Comparison of ENCODE assay signal across 8 mouse cellular contexts in the genomic region with DNA sequence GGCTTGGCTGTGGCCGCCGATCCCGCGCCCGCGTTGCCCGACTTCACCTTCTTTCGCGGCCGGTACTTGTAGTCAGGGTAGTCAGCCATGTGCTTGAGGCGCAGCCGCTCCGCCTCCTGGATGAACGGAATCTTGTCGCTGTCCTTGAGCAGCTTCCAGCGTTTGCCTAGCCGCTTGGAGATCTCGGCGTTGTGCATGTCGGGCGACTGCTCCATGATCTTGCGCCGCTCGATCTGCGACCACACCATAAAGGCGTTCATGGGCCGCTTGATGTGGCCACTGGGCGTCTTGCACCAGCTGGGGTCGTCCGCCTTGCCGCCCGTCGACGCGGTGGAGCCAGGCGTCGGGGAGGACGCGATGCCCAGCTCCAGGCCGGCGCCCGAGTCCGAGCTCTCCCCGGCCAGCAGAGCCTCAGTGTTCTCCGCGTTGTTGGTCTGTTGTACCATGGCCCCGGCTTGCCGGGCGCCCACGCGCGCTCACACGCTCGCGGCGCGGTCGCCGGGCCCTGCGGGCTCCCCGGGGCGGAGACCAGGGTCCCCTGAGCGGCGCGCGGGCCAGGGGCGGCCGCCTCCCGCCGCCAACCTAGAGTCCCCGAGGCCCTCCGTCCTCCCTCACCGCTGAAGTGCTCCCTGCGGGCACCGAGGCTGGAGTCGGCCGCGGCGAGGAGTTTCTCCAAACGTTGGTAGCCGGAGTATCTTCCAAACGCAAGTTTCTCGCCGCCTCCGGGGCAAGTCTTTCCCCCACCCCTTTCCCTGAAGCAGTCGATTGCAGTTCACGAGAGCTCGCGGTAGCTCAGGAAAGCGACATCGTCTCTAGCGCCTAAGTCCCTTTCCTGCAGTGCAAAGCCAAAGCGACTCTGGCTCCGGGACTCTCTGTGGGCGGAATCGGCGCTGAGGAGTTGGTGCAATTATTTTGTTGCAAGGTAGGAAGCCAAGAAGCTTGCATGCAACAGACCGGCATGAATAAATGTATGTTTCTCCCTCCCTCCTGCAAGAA. TPM values are rescaled to one million over a fixed set of nuclear protein-coding genes. Genes with fewer than 3 reads are reported as not detected.
A peak's percentile ranks its signal among the peaks of the same experiment; 100 is the strongest.
DNase-seq lines count a peak whose midpoint lies in the region; ATAC-seq and TF ChIP-seq lines count a peak whose summit lies in the region.

No protein-coding gene starts in this region.

- H3K9ac ChIP-seq in heart, embryonic 13.5 days, result peak overlapping the region; percentile 100
- H3K9ac ChIP-seq in kidney, embryonic 16.5 days (replicated peaks; ENCODE audit: low read length), result peak overlapping the region; percentile 99
- H3K9ac ChIP-seq in liver, embryonic 12.5 days, result peak overlapping the region; percentile 71

- H3K27me3 ChIP-seq in forebrain, embryonic 10.5 days (ENCODE audit: poor library complexity, severe bottlenecking), result peaks cover 4% of the 10 kb centered on the region; the same call in 1 of the 2 replicates
- H3K27me3 ChIP-seq in heart, embryonic 13.5 days (replicated peaks), result no peaks in the 10 kb centered on the region
- H3K27me3 ChIP-seq in kidney, embryonic 16.5 days (ENCODE audit: insufficient read depth, low read length), result no peaks in the 10 kb centered on the region
- H3K27me3 ChIP-seq in liver, embryonic 12.5 days (replicated peaks), result peaks cover 56% of the 10 kb centered on the region

- TF ChIP-seq CTCF in bone marrow, adult 2 months (IDR thresholded peaks at IDR 0.05; ENCODE audit: control insufficient read depth, insufficient read depth, low read length), result no peak

- H3K4me1 ChIP-seq in bone marrow, adult 2 months (ENCODE audit: control insufficient read depth, insufficient read depth, low read length), result peaks cover 1% of the 10 kb centered on the region; the same call in 1 of the 2 replicates
- H3K4me1 ChIP-seq in forebrain, embryonic 10.5 days, result peaks cover 32% of the 10 kb centered on the region
- H3K4me1 ChIP-seq in heart, embryonic 13.5 days, result peaks cover 22% of the 10 kb centered on the region
- H3K4me1 ChIP-seq in kidney, embryonic 16.5 days (ENCODE audit: insufficient read depth, low read length), result peaks cover 17% of the 10 kb centered on the region
- H3K4me1 ChIP-seq in liver, embryonic 12.5 days, result peaks cover 48% of the 10 kb centered on the region

- H3K36me3 ChIP-seq in forebrain, embryonic 10.5 days (replicated peaks), result peaks cover 23% of the 10 kb centered on the region
- peaks cover 10% of the 10 kb centered on the region for H3K36me3 ChIP-seq in heart, embryonic 13.5 days
- no peaks in the 10 kb centered on the region for H3K36me3 ChIP-seq in kidney, embryonic 16.5 days (ENCODE audit: insufficient read depth, low read length)
- no peaks in the 10 kb centered on the region for H3K36me3 ChIP-seq in liver, embryonic 12.5 days

- peak; percentile 37; the same call in 1 of the 2 replicates for TF ChIP-seq POLR2A in bone marrow, adult 2 months (IDR thresholded peaks at IDR 0.05; ENCODE audit: borderline replicate concordance, control insufficient read depth, low read depth, low read length)

- peak; percentile 15; the same call in 1 of the 2 replicates for ATAC-seq in heart, embryonic 13.5 days (ENCODE audit: extremely low read depth, insufficient number of reproducible peaks, low FRiP score, low TSS enrichment)
- ATAC-seq in kidney, embryonic 16.5 days (ENCODE audit: low FRiP score, low TSS enrichment), result peak; percentile 24; the same call in 1 of the 2 replicates
- peak; percentile 5; the same call in 1 of the 2 replicates for ATAC-seq in liver, embryonic 12.5 days

- H3K9me3 ChIP-seq in forebrain, embryonic 10.5 days, result no peaks in the 10 kb centered on the region
- H3K9me3 ChIP-seq in heart, embryonic 13.5 days, result no peaks in the 10 kb centered on the region
- H3K9me3 ChIP-seq in kidney, embryonic 16.5 days (ENCODE audit: low read length), result no peaks in the 10 kb centered on the region
- no peaks in the 10 kb centered on the region for H3K9me3 ChIP-seq in liver, embryonic 12.5 days (replicated peaks)

- H3K4me3 ChIP-seq in bone marrow, adult 2 months (replicated peaks; ENCODE audit: control insufficient read depth, low read depth, low read length), result peak overlapping the region; percentile 65
- H3K4me3 ChIP-seq in forebrain, embryonic 10.5 days, result peak overlapping the region; percentile 84
- peak overlapping the region; percentile 100 for H3K4me3 ChIP-seq in heart, embryonic 13.5 days
- H3K4me3 ChIP-seq in kidney, embryonic 16.5 days (ENCODE audit: low read length), result peak overlapping the region; percentile 98
- peak overlapping the region; percentile 65 for H3K4me3 ChIP-seq in liver, embryonic 12.5 days

- peak; percentile 72 for DNase-seq in CD4-positive, CD25-positive, alpha-beta regulatory T cell, adult 2 months (ENCODE audit: low read depth, low spot score)
- peak; percentile 55 for DNase-seq in forebrain, embryonic 10.5 days (ENCODE audit: extremely low spot score, low spot score)
- DNase-seq in naive thymus-derived CD4-positive, alpha-beta T cell, adult 2 months (ENCODE audit: low read depth), result peak; percentile 73
- DNase-seq in testis, postnatal 10 days (ENCODE audit: low spot score), result peak; percentile 74

- H3K27ac ChIP-seq in bone marrow, adult 2 months (ENCODE audit: control insufficient read depth, insufficient read depth, low read depth, low read length, poor library complexity), result peak overlapping the region; percentile 84
- H3K27ac ChIP-seq in forebrain, embryonic 10.5 days, result peak overlapping the region; percentile 99
- peak overlapping the region; percentile 100 for H3K27ac ChIP-seq in heart, embryonic 13.5 days (replicated peaks)
- H3K27ac ChIP-seq in kidney, embryonic 16.5 days (ENCODE audit: low read length), result peak overlapping the region; percentile 100
- H3K27ac ChIP-seq in liver, embryonic 12.5 days, result peak overlapping the region; percentile 85

- H3K4me2 ChIP-seq in heart, embryonic 13.5 days, result peak overlapping the region; percentile 73
- H3K4me2 ChIP-seq in kidney, embryonic 16.5 days (replicated peaks; ENCODE audit: low read depth, low read length), result peak overlapping the region; percentile 63
- H3K4me2 ChIP-seq in liver, embryonic 12.5 days, result peak overlapping the region; percentile 83

- under 1% methylated on average over 98 of the region's 98 CpGs for WGBS in bone marrow, adult 2 months
- under 1% methylated on average over 98 of the region's 98 CpGs for WGBS in forebrain, embryonic 10.5 days
- under 1% methylated on average over 92 of the region's 98 CpGs for WGBS in heart, embryonic 13.5 days
- WGBS in kidney, embryonic 16.5 days, result under 1% methylated on average over 97 of the region's 98 CpGs
- WGBS in liver, embryonic 12.5 days (ENCODE audit: insufficient replicate concordance), result 1% methylated on average over 98 of the region's 98 CpGs

RNA-seq across cellular contexts. Expression of a gene that starts 0.6 kb away (rescaled TPM):
- polyA plus RNA-seq in bone marrow, adult 2 months (2011; ENCODE audit: insufficient read depth, insufficient read length, low replicate concordance, missing spikeins), result 10.4 and 13.8 TPM in 2 replicates
- 50.5 and 52.0 TPM in 2 replicates for polyA plus RNA-seq in forebrain, embryonic 10.5 days (2016; fragmentation: Nextera tagmentation; extraction: Ambion mirVana)
- polyA plus RNA-seq in heart, embryonic 13.5 days (2015; fragmentation: Nextera tagmentation; extraction: Ambion mirVana), result 37.1 and 37.9 TPM in 2 replicates
- 27.8 and 33.4 TPM in 2 replicates for polyA plus RNA-seq in kidney, embryonic 16.5 days (2015; fragmentation: Nextera tagmentation; extraction: Ambion mirVana)
- 9.3 and 11.2 TPM in 2 replicates for polyA plus RNA-seq in liver, embryonic 12.5 days (2016; fragmentation: Nextera tagmentation; extraction: Ambion mirVana)

Comparison
In these comparisons a context has a peak if more than half of its experiments do, and no peak if none do; other contexts are left out.
1. Peak in every context shown above with its lines: DNase-seq, ATAC-seq, H3K4me3 ChIP-seq and H3K27ac ChIP-seq.